Mouse (Mus musculus) forebrain, embryonic 14.5 days (tissue): ENCODE data around the gene Sh3pxd2a. TPM values are rescaled to one million over a fixed set of nuclear protein-coding genes. Genes with fewer than 3 reads are reported as not detected.
"Not testable (repeated sequence)": the region's sequence is repeated elsewhere in the genome, so short reads cannot be mapped to it uniquely, and the experiment has no call there.

Experiments
- ATAC-seq: fragments of 200-750 bp; cut with Nextera tagmentation; 2 replicates; pipeline ENCODE4 v1.8.0; 2017; ENCODE audit warnings: mild to moderate bottlenecking, moderate library complexity
- DNase-seq: peaks from one replicate; pipeline ENCODE4 v3.0.0-alpha.2; 2015; ENCODE audit warnings: low spot score
- H3K27ac ChIP-seq: fragments of 300-500 bp; sonication (generic); 2 replicates; pipeline ENCODE4 v1.5.1; 2014; ENCODE audit warnings: low read depth, mild to moderate bottlenecking, control low read depth, low read length, moderate library complexity
- H3K27me3 ChIP-seq: fragments of 300-500 bp; sonication (generic); replicated peaks from 2 replicates; pipeline ENCODE4 v1.6.1; 2014; ENCODE audit warnings: low read length, control low read depth, mixed read lengths; ENCODE audit not compliant: control insufficient read depth, insufficient read depth
- H3K36me3 ChIP-seq: fragments of 300-500 bp; sonication (generic); 2 replicates; pipeline ENCODE4 v1.6.1; 2014; ENCODE audit warnings: low read length, control low read depth; ENCODE audit not compliant: control insufficient read depth, insufficient read depth
- H3K4me1 ChIP-seq: fragments of 300-500 bp; sonication (generic); 2 replicates; pipeline ENCODE4 v1.6.1; 2014; ENCODE audit warnings: antibody characterized with exemption, low read length, control low read depth; ENCODE audit not compliant: control insufficient read depth, insufficient read depth
- H3K4me2 ChIP-seq: fragments of 300-500 bp; sonication (generic); 2 replicates; pipeline ENCODE4 v1.6.1; 2014; ENCODE audit warnings: mild to moderate bottlenecking, control low read depth, low read length
- H3K4me3 ChIP-seq: fragments of 300-500 bp; sonication (generic); 2 replicates; pipeline ENCODE4 v1.5.1; 2014; ENCODE audit warnings: low read depth, low read length, control low read depth
- H3K9ac ChIP-seq: fragments of 300-500 bp; sonication (generic); 2 replicates; pipeline ENCODE4 v1.6.1; 2014; ENCODE audit warnings: mild to moderate bottlenecking, low read length, control low read depth, moderate library complexity
- H3K9me3 ChIP-seq: fragments of 300-500 bp; sonication (generic); replicated peaks from 2 replicates; pipeline ENCODE4 v1.6.1; 2016; ENCODE audit warnings: low read length, control low read depth, mixed read lengths; ENCODE audit not compliant: control insufficient read depth
- WGBS: fragments of 180-500 bp; shearing (Covaris S2); extraction: QIAGEN DNeasy Blood & Tissue Kit; methylation state at CpG from one replicate; pipeline ENCODE4 v1.1.7; 2014; 5-methylcytosine and 5-hydroxymethylcytosine counted together
- polyA plus RNA-seq: library from polyadenylated mRNA; unstranded; fragments of >200 nt; fragmentation: Nextera tagmentation; extraction: Ambion mirVana; gene quantifications from 2 replicates; pipeline ENCODE4 v1.2.1, GENCODE M21; 2014

Gene Sh3pxd2a
- polyA plus RNA-seq, 1 experiment from 2014 or later = 3.4 TPM

DNA sequence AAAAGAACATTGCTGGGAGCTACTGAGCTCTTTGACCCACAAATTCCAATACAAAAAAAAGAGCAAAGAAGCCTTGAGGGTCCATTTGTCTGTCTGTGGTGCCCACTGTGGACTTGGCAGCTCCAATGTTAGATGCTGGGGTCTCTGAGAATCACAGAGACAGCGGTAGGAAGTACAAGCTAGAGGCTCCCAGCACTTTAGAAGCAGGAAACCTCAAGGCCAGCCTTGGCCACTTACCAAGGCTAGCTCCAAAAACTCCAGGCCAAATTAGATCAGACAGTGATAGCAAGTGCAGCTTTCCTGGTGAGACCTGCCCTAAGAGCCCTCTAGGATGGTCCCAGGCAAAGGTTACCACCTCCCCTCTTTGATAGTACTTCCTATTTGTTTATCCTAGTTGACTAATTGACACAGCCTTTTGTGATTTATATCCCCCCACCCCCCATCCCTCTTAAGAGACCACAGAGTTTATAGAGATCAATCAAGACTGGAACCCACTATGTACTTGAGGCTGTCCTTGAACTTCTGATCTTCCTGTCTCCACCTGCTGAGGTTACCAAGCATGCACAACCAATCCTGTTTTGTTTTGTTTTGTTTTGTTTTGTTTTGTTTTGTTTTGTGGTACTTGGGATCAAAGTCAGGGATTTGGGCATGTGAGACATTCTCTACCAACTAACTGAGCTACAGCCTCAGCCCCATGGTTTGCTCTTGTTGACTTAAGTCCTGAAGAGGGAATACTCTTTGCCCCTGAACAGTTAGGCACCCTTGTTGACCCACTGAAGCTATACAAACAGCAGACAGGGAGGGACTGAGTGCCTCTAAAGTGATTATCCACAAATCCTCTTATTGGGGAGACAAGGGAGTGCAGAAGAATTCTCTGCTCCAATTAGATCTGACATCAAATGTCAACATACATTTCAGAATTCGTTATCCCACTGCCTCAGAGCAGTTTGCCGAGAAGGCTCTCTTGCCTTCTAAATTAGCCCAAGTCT lies 60.5 kb downstream of the Sh3pxd2a start:
- H3K27ac ChIP-seq = no peak overlapping the region
- no peaks in the 10 kb centered on the region for H3K27me3 ChIP-seq
- no peak overlapping the region for H3K4me2 ChIP-seq
- H3K4me3 ChIP-seq = no peak overlapping the region
- no peaks in the 10 kb centered on the region for H3K36me3 ChIP-seq
- no peak for DNase-seq
- no peaks in the 10 kb centered on the region for H3K4me1 ChIP-seq
- H3K9me3 ChIP-seq = no peaks in the 10 kb centered on the region
- H3K9ac ChIP-seq = no peak overlapping the region
- ATAC-seq = no peak
- WGBS = 44% methylated on average over 3 of the region's 3 CpGs

DNA sequence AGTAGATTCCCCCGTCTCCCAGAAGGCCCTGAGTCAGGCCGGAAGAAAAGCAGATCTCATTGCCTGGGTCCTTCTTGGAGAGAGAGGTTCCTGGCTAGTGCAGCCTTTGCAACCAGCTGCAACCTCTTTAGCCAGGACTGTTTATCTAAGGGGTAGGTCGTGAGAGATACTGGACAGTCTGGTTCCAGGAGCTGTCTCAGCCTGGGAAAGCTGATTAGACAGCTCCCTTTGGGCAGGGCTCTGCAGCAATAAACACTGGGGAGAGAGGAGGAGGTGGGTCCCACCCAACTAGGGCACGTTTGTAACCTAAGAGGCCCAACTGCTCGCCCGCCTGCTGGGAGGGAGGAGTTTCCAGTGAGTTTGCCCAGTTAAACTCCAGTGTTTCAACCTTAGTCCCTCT lies 61.2 kb downstream of the Sh3pxd2a start:
- 39% methylated on average over 6 of the region's 6 CpGs for WGBS
- no peak overlapping the region for H3K4me2 ChIP-seq
- no peak for DNase-seq

DNA sequence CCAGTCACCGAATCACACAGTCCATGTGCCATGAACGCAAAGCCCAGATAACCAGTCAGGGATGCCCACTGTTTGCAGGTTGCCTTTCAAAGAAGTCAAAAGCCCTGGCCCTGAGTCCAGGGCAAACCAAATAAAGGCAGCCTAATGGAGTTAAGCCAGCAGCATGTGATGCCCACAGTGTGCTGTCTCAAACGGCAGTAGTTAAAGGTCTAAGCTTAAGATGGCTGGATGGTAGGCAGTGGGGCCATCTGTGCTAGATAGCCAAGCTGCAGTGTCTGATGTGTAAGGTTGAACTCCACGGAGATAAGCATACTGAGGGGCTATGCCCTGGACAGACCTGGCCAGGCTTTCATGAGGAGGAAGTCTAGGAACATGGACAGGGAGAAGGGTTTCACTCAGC lies 61.7 kb downstream of the Sh3pxd2a start:
- ATAC-seq = no peak
- Histone ChIP-seq H3K4me2 (no peak overlapping the region), H3K27me3 (no peaks in the 10 kb centered on the region), H3K9me3 (no peaks in the 10 kb centered on the region), H3K27ac (no peak overlapping the region), H3K9ac (no peak overlapping the region), H3K4me1 (no peaks in the 10 kb centered on the region), H3K4me3 (no peak overlapping the region), H3K36me3 (no peaks in the 10 kb centered on the region)
- 86% methylated on average over 4 of the region's 4 CpGs for WGBS
- no peak for DNase-seq

More for the DNA sequence above, 61.2 kb downstream of the Sh3pxd2a start:
- no peaks in the 10 kb centered on the region for H3K27me3 ChIP-seq
- H3K27ac ChIP-seq = no peak overlapping the region
- ATAC-seq = no peak
- H3K36me3 ChIP-seq = no peaks in the 10 kb centered on the region
- H3K9me3 ChIP-seq = no peaks in the 10 kb centered on the region
- H3K4me3 ChIP-seq = no peak overlapping the region
- H3K9ac ChIP-seq = no peak overlapping the region
- no peaks in the 10 kb centered on the region for H3K4me1 ChIP-seq

DNA sequence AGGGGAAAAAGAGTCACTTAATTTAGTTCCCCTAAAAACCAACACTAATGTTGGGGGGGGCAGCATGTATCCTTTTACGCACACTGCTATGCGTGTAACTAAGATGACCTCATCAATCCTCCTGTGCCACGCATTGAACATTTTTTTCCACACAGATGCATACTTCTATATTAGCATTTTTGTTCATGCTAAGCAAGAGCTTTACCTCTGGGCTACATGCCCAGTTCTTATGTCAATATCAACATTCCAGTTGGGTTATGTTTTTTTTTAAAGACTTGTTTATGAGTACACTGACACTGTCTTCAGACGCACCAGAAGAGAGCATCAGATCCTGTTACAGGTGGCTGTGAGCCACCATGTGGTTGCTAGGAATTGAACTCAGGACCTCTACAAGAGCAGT lies 64.5 kb downstream of the Sh3pxd2a start:
- Histone ChIP-seq H3K4me3 (no peak overlapping the region), H3K9ac (no peak overlapping the region), H3K4me1 (no peaks in the 10 kb centered on the region), H3K27ac (no peak overlapping the region), H3K4me2 (no peak overlapping the region), H3K9me3 (no peaks in the 10 kb centered on the region), H3K27me3 (no peaks in the 10 kb centered on the region), H3K36me3 (no peaks in the 10 kb centered on the region)
- no peak for DNase-seq
- ATAC-seq = no peak
- 81% methylated on average over 4 of the region's 4 CpGs for WGBS

DNA sequence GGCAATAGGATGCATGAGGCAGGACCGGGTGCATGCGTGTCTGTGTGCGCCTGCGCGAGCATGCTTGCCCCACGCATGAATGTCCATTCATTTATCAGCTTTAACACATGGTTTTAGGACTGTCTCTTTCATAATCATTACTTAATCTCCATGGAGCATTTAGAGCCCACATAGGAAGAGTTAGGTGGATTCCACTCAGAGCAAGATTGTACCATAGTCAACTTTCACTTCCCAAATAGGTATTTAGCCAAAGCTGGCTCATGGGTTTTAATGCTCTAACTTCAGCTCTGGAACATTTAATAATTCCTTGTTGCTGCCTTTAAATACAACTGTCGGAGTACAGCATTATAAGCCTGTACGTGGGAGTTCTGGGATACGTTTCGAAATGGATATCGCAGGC lies 65.2 kb downstream of the Sh3pxd2a start:
- no peak for ATAC-seq
- 94% methylated on average over 11 of the region's 11 CpGs for WGBS

DNA sequence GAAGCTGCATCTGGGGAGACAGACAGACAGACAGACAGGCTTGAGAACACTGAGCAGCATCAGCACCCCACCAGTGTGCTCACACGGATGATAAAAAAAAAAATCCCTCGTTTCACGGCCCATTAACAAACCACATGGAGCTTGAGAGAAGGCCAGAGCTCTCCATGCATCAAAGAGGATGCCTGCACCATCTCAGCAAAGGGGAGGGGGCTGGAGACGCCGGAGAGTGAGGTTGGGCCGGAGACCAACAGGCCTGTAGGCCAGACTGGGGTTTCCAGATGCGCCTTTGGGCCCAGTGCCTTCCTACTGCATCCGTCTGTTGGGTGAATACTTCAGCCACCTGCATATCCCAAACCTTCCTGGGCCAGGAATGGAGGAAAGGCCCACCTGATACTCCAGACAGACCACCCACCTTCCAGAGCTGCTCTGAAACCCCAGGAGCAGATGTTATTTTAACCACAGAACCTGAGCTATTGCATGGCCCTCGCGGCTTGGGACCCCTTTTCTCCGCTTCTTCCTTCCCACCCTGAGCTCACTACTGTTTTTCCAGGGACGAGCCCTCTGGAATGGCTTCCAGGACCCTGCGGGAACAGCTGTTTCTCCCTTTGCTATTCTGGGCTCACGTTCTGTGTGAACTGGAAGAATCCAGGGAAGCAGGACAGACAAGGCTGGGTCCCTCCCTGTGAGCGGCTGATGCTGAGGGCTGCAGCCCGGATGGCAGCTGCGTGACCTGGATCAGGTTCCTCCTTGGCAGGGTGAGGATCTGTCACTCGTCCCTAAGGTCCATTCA lies 66.1 kb downstream of the Sh3pxd2a start:
- Histone ChIP-seq H3K27ac (no peak overlapping the region), H3K4me1 (no peaks in the 10 kb centered on the region), H3K4me3 (no peak overlapping the region), H3K36me3 (no peaks in the 10 kb centered on the region), H3K9ac (no peak overlapping the region), H3K27me3 (no peaks in the 10 kb centered on the region), H3K4me2 (no peak overlapping the region), H3K9me3 (no peaks in the 10 kb centered on the region)
- ATAC-seq (no peak), DNase-seq (no peak)
- 71% methylated on average over 18 of the region's 18 CpGs for WGBS

More for the DNA sequence above, 65.2 kb downstream of the Sh3pxd2a start:
- Histone ChIP-seq H3K36me3 (no peaks in the 10 kb centered on the region), H3K4me3 (no peak overlapping the region), H3K27me3 (no peaks in the 10 kb centered on the region), H3K9me3 (no peaks in the 10 kb centered on the region), H3K4me2 (no peak overlapping the region), H3K27ac (no peak overlapping the region), H3K9ac (no peak overlapping the region), H3K4me1 (no peaks in the 10 kb centered on the region)
- no peak for DNase-seq

DNA sequence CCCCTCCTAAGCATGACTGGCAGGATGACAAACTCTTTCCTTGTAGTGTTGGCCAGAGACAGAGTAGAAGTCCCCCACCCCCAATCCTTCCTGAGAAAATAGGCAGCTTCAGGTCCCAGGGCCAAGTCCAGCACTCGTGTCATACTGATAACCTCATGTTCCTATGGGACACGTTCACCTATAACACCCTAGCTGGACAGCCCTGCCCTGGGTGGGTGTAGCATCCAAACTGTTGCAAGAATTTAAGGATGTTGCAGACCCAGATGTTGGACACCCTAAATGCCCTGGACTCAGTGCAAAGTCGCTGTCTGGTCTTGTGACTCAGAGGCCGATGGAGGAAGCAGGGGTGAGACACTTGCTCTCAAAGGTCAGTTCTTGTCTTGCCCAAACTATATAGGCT lies 68.9 kb downstream of the Sh3pxd2a start:
- DNase-seq = no peak
- no peak for ATAC-seq
- no peak overlapping the region for H3K4me2 ChIP-seq
- no peak overlapping the region for H3K27ac ChIP-seq
- no peaks in the 10 kb centered on the region for H3K36me3 ChIP-seq
- no peak overlapping the region for H3K4me3 ChIP-seq
- no peaks in the 10 kb centered on the region for H3K9me3 ChIP-seq
- H3K27me3 ChIP-seq = no peaks in the 10 kb centered on the region
- 94% methylated on average over 4 of the region's 4 CpGs for WGBS
- no peaks in the 10 kb centered on the region for H3K4me1 ChIP-seq
- no peak overlapping the region for H3K9ac ChIP-seq

DNA sequence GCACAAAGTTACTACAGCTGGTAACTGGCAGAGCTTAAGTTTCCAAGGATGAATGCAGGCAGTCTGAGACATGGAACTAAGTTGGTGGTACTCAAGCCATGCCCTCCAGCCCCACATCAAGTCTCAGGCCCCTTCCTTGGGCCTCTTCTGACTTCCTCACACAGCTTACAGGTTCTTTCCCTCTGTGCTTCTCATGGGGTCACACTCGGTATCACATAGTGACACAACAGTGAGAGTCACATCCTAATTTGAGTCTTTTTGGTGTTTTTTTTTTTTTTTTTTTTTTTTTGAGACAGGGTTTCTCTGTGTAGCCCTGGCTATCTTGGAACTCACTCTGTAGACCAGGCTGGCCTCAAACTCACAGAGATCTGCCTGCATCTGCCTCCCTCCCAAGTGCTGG lies 69.4 kb downstream of the Sh3pxd2a start:
- H3K27me3 ChIP-seq, H3K4me2 ChIP-seq, DNase-seq, ATAC-seq, H3K9ac ChIP-seq, H3K36me3 ChIP-seq, H3K4me3 ChIP-seq, H3K27ac ChIP-seq, H3K4me1 ChIP-seq, H3K9me3 ChIP-seq: not testable (repeated sequence)
- WGBS = 89% methylated on average over 1 of the region's 1 CpGs

DNA sequence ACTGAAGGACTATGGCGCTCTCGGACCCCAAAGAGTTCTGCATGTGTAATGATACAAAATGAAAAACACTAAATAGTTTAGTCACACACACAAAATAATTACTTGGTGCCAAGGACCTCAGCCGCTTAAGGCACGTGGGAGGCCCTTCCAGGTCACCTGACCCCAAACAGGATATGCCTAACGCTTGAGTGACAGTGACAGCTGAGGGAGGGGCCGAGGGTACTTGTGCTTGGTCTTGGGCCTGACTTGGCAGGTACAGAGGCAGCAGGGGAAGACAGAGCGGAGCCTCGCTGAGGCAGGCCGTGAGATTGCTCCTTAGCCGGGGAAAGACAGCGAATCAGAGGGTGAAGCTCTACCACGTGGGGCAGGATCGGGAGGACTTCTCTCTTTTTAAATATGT lies 73.3 kb downstream of the Sh3pxd2a start:
- DNase-seq (no peak), ATAC-seq (no peak)
- no peaks in the 10 kb centered on the region for H3K9me3 ChIP-seq
- H3K4me2 ChIP-seq = no peak overlapping the region
- no peaks in the 10 kb centered on the region for H3K4me1 ChIP-seq
- WGBS = 86% methylated on average over 13 of the region's 13 CpGs
- no peak overlapping the region for H3K9ac ChIP-seq
- no peaks in the 10 kb centered on the region for H3K27me3 ChIP-seq
- H3K36me3 ChIP-seq = no peaks in the 10 kb centered on the region
- H3K4me3 ChIP-seq = no peak overlapping the region
- no peak overlapping the region for H3K27ac ChIP-seq
